Mouse (Mus musculus): ENCODE results near the gene Yipf3.

DNA sequence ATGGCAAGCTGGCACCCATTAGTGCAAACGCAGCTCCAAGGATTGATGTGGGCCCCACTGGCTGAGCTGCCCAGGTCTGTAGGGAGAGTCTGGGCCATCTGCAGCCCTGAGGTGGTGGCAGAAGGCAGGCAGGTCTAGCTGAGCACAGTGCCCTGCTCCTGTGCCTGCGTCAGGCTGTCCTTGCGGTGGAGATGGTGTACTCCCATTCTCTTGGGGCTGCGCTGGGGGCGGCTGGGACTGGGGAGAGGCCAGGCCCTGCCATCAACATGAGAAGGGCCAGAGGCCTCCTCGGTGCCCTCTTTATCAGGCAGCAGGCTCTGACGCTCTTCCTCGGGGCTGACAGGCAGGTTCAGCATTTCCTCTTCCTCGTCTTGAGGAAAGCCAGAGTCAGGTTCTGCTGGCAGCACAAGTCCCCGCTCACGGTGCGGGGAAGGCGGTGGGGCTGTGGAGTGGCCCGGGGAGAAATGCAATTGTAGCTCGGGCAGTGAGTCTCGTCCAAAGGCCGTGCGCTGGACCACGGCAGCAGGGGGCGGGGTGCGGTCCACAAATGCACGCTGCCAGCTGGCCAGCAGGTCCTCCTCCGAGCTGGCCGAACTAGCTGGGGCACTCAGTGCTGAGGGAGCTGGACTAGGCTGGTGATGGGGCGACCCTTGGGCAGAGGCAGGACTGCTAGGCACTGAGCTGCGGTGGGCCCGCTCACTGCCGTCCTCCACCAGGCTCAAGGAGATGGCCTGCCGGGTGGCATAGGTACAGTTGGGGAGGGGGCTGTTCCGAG is 10.6 kb downstream of the Yipf3 start:
- TF ChIP-seq CTCF (IDR thresholded peaks at IDR 0.05; ENCODE audit: borderline replicate concordance, control insufficient read depth, extremely low read depth, insufficient read depth, low read length, poor library complexity) (no peak), POLR2A (IDR thresholded peaks at IDR 0.05; ENCODE audit: control insufficient read depth, extremely low read depth, insufficient read depth, low read length, poor library complexity) (no peak)
